Mouse (Mus musculus) neural tube, embryonic 14.5 days (tissue): ENCODE results near the gene Plekha3. TPM values are rescaled to one million over a fixed set of nuclear protein-coding genes. Genes with fewer than 3 reads are reported as not detected.

Experiments used
- ATAC-seq: fragments of 200-750 bp; cut with Nextera tagmentation; 2 replicates; pipeline ENCODE4 v1.8.0; 2017; ENCODE audit warnings: low read depth, mild to moderate bottlenecking, moderate TSS enrichment, moderate library complexity
- H3K27ac ChIP-seq: fragments of 300-500 bp; sonication (generic); 2 replicates; pipeline ENCODE4 v1.5.1; 2014; ENCODE audit warnings: low read depth, mild to moderate bottlenecking, control low read depth, low read length, moderate library complexity, mixed read lengths
- H3K27me3 ChIP-seq: fragments of 300-500 bp; sonication (generic); 2 replicates; pipeline ENCODE4 v1.6.1; 2014; ENCODE audit warnings: low read length; ENCODE audit not compliant: control insufficient read depth, insufficient read depth
- H3K36me3 ChIP-seq: fragments of 300-500 bp; sonication (generic); 2 replicates; pipeline ENCODE4 v1.6.1; 2014; ENCODE audit warnings: low read length, mixed read lengths; ENCODE audit not compliant: control insufficient read depth, insufficient read depth
- H3K4me1 ChIP-seq: fragments of 300-500 bp; sonication (generic); 2 replicates; pipeline ENCODE4 v1.6.1; 2014; ENCODE audit warnings: low read length; ENCODE audit not compliant: control insufficient read depth, insufficient read depth
- H3K4me2 ChIP-seq: fragments of 300-500 bp; sonication (generic); 2 replicates; pipeline ENCODE4 v1.6.1; 2014; ENCODE audit warnings: mild to moderate bottlenecking, low read depth, low read length, control low read depth
- H3K4me3 ChIP-seq: fragments of 300-500 bp; sonication (generic); 2 replicates; pipeline ENCODE4 v1.5.1; 2014; ENCODE audit warnings: low read depth, low read length, control low read depth, mixed read lengths
- H3K9ac ChIP-seq: fragments of 300-500 bp; sonication (generic); replicated peaks from 2 replicates; pipeline ENCODE4 v1.6.1; 2014; ENCODE audit warnings: low read depth, mild to moderate bottlenecking, control low read depth, low read length, mixed read lengths
- H3K9me3 ChIP-seq: fragments of 300-500 bp; sonication (generic); 2 replicates; pipeline ENCODE4 v1.6.1; 2016; ENCODE audit warnings: low read length; ENCODE audit not compliant: control insufficient read depth
- WGBS: fragments of 180-500 bp; shearing (Covaris S2); extraction: QIAGEN DNeasy Blood & Tissue Kit; methylation state at CpG from one replicate; pipeline ENCODE4 v1.1.7; 2014; 5-methylcytosine and 5-hydroxymethylcytosine counted together
- polyA plus RNA-seq: library from polyadenylated mRNA; unstranded; fragments of >200 nt; fragmentation: Nextera tagmentation; extraction: Ambion mirVana; gene quantifications from 2 replicates; pipeline ENCODE4 v1.2.1, GENCODE M21; 2014

Gene Plekha3
- polyA plus RNA-seq, 1 experiment from 2014 or later: 11.4 TPM

DNA sequence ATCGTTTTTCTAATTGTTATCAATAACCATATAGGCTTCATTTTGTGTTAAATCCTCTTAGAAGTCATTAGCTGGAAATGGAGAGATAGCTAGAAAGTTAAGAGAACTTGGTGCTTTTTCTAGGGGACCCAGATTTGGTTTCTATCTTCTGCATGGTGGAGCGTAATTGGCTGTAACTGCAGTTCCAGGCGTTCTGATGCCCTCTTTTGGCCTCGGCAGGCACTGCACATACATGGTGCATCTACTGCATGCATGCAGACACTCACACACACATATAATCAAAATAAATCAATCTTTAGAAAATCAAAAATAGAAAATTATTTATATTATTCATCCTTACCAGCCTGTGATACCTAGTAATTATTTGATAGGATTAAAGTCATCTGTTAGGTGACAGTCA, 22.0 kb upstream of the Plekha3 start:
- Histone ChIP-seq H3K4me2 (no peak overlapping the region), H3K9me3 (no peaks in the 10 kb centered on the region), H3K4me1 (peaks cover 3% of the 10 kb centered on the region; the same call in 1 of the 2 replicates), H3K9ac (no peak overlapping the region), H3K27ac (no peak overlapping the region), H3K36me3 (no peaks in the 10 kb centered on the region), H3K27me3 (no peaks in the 10 kb centered on the region), H3K4me3 (no peak overlapping the region)
- ATAC-seq: no peak
- 98% methylated on average over 4 of the region's 4 CpGs for WGBS

DNA sequence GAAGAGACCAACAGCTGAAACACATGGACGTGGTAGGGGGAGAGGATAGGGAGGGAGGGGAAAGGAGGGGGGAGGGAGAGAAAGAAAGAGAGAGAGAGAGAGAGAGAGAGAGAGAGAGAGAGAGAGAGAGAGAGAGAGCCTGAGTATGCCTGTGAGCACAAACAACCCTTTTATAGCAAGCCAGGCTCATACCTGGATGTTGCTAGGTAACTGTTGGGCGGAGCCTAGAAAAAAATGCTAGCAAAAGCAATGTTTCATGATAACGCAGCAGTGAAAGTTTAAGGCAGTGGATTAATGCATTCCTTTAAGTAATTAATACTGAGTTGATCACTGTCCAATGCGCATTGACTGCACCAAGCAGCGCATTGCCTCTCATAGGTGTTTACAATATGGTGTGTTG, 20.4 kb upstream of the Plekha3 start:
- H3K9ac ChIP-seq: no peak overlapping the region
- no peak overlapping the region for H3K4me2 ChIP-seq
- H3K27ac ChIP-seq: no peak overlapping the region
- H3K4me1 ChIP-seq: no peaks in the 10 kb centered on the region
- H3K27me3 ChIP-seq: no peaks in the 10 kb centered on the region
- 83% methylated on average over 5 of the region's 5 CpGs for WGBS
- no peaks in the 10 kb centered on the region for H3K9me3 ChIP-seq
- ATAC-seq: no peak
- H3K4me3 ChIP-seq: no peak overlapping the region
- no peaks in the 10 kb centered on the region for H3K36me3 ChIP-seq

DNA sequence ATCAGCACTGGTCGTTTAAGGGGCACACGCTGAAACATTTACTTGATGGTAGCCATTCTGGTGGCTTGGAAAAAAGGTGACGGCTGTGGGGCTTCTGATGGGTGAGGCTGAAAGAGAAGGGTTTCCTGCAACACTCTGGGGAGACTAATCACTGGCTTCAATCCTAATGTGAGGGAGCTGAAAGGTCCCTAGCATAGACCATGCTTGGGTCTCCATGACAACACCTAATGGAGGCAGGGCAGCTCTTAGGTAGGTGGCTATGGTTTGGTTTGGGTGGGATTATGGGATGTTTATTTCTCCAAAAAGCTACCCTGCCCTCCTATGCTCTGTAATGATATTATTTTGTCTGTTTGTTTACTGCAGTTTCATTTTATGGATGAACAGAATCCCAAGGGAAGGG, 19.6 kb upstream of the Plekha3 start:
- H3K9ac ChIP-seq: no peak overlapping the region
- no peak overlapping the region for H3K27ac ChIP-seq
- no peaks in the 10 kb centered on the region for H3K27me3 ChIP-seq
- H3K36me3 ChIP-seq: no peaks in the 10 kb centered on the region
- WGBS: 86% methylated on average over 3 of the region's 3 CpGs
- H3K4me1 ChIP-seq: no peaks in the 10 kb centered on the region
- no peak overlapping the region for H3K4me2 ChIP-seq
- no peaks in the 10 kb centered on the region for H3K9me3 ChIP-seq
- H3K4me3 ChIP-seq: no peak overlapping the region
- no peak for ATAC-seq

DNA sequence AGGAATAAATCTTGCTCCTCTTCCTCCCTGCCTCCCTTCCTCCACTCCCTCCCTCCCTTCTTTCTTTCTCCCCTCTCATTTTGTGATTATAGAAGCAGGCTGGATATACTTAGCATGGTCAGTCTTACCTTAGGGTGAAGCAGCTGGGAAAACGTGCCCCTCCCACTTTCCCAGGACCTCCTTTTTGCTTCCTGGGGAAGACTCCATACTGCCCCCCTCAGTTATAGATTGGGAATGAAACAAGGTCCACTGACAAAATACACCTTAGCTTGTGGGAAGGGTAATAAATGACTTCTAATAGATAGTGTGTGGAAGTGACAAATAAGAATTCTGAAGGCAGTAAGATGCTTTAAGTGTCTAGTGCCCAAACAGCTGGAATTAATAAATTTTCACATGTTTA, 19.1 kb upstream of the Plekha3 start:
- H3K9me3 ChIP-seq: no peaks in the 10 kb centered on the region
- H3K4me3 ChIP-seq: no peak overlapping the region
- 11% methylated on average over 1 of the region's 1 CpGs for WGBS
- no peaks in the 10 kb centered on the region for H3K27me3 ChIP-seq
- H3K27ac ChIP-seq: no peak overlapping the region
- H3K9ac ChIP-seq: no peak overlapping the region
- H3K4me1 ChIP-seq: no peaks in the 10 kb centered on the region
- no peak for ATAC-seq
- no peaks in the 10 kb centered on the region for H3K36me3 ChIP-seq
- no peak overlapping the region for H3K4me2 ChIP-seq

DNA sequence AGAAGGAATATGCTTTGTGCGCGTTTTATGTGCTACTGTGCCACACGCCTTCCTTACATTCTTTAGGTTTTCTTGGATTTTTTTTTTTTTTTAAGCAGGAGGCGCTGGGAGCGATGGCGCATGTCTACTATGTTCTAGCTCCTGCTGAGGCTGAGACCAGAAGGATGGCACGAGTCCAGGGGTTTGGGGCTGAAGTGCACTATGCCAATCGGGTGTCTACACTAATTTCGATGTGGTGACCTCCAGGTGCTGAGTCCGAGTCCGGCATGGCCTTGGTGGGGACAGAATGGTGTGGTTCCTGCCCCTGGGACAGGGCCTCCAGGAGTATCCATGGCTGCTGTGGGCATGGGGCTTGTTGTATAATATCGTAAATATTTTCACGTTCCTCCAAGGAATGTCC, 16.5 kb upstream of the Plekha3 start:
- Histone ChIP-seq H3K4me2 (no peak overlapping the region), H3K27me3 (no peaks in the 10 kb centered on the region), H3K4me3 (no peak overlapping the region), H3K4me1 (no peaks in the 10 kb centered on the region), H3K9me3 (no peaks in the 10 kb centered on the region), H3K27ac (no peak overlapping the region), H3K36me3 (no peaks in the 10 kb centered on the region), H3K9ac (no peak overlapping the region)
- no peak for ATAC-seq
- WGBS: 83% methylated on average over 13 of the region's 13 CpGs

DNA sequence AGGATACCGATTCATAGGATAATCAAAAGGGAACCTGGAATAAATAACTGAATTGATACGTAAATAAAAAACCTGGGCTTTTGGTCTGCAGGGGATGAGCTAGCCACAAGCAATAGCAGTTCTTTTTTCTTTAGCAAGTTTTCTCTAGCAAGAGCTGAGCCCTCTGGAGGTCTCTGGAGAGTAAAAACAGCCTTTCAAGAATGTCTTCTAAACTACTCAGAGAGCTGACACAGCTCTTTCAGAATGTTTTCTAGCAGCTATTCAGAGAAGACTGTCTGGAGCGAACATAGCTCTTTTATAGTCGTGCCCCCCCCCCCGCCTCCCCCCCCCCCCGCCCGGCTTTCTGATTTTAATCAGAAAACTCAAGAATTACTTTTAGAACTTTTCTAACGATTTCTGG, 15.7 kb upstream of the Plekha3 start:
- ATAC-seq: no peak
- Histone ChIP-seq H3K36me3 (no peaks in the 10 kb centered on the region; the same call in 1 of the 2 replicates), H3K4me3 (no peak overlapping the region), H3K27me3 (no peaks in the 10 kb centered on the region), H3K27ac (no peak overlapping the region), H3K4me2 (no peak overlapping the region), H3K4me1 (no peaks in the 10 kb centered on the region), H3K9ac (no peak overlapping the region), H3K9me3 (no peaks in the 10 kb centered on the region)
- WGBS: 56% methylated on average over 6 of the region's 8 CpGs

DNA sequence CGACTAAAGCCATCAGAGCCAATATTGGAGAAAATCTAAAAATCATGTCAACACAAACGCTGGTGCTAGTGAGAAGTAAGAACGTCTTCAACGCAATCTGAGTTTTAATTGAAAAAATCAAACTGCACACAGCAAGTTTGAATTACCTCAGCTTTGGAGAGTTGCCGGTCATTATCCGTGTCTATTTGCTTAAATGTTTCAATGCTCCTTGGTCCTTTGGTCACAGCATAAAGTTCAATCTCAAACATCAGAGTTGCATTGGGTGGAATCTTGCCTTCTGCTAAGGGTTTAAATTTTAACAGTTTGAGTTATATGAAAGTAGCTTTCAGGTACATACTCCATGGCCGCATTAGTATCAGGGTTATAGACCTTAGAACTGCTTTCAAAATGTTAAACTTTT, 9.6 kb upstream of the Plekha3 start:
- H3K4me3 ChIP-seq: no peak overlapping the region
- WGBS: 95% methylated on average over 7 of the region's 7 CpGs

DNA sequence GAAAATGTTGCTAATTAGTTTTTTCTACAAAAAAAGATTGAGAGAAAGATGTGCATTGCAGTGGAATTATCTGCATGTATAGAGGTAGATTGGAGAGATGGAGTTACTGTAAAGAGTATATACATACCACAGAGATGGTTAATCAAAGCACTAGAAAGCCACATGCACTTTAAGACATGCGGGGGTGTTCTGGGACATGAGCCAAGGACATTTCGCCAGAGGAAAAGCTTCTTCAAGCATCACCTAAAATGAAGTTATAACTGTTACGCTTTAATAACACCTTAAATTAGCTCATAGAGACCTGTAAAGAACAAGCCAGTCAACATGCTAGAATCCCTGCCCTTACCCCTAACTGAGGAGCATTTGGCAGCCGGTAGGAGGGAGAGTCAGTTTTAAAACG, 7.9 kb upstream of the Plekha3 start:
- H3K9me3 ChIP-seq: no peaks in the 10 kb centered on the region
- H3K4me1 ChIP-seq: 0 out of 2 replicates have a peak, but pooled peaks cover 4% of the 10 kb centered on the region
- no peak overlapping the region for H3K4me2 ChIP-seq
- peaks cover 5% of the 10 kb centered on the region; the same call in 1 of the 2 replicates for H3K36me3 ChIP-seq
- H3K9ac ChIP-seq: no peak overlapping the region
- H3K4me3 ChIP-seq: no peak overlapping the region
- WGBS: 85% methylated on average over 5 of the region's 5 CpGs
- no peaks in the 10 kb centered on the region for H3K27me3 ChIP-seq
- ATAC-seq: no peak
- no peak overlapping the region for H3K27ac ChIP-seq

More for the DNA sequence above, 9.6 kb upstream of the Plekha3 start:
- Histone ChIP-seq H3K4me2 (no peak overlapping the region), H3K9ac (no peak overlapping the region), H3K4me1 (no peaks in the 10 kb centered on the region), H3K36me3 (peaks cover 5% of the 10 kb centered on the region; the same call in 1 of the 2 replicates), H3K27me3 (no peaks in the 10 kb centered on the region), H3K9me3 (no peaks in the 10 kb centered on the region), H3K27ac (no peak overlapping the region)
- no peak for ATAC-seq

DNA sequence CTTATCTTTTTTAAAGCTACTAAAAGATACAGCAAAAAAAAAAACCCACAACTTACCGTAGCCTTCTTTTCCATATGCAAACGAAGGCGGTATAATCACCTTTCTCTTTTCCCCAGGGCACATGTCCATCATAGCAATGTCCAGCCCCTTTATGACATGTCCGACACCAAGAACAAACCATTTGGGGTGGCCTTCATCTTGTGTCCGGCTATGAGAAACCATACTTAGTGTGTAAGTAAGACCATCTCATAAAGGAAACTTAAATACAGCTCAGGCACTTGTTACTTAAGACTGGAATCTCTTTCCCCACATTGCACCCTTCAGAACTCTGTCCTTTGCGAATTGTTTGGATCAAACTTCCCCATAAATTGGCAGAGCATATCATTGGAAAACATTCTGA, 3.4 kb upstream of the Plekha3 start:
- H3K36me3 ChIP-seq: no peaks in the 10 kb centered on the region
- WGBS: 86% methylated on average over 6 of the region's 6 CpGs
- H3K4me1 ChIP-seq: peaks cover 17% of the 10 kb centered on the region
- no peaks in the 10 kb centered on the region for H3K9me3 ChIP-seq
- no peak overlapping the region; the same call in 1 of the 2 replicates for H3K9ac ChIP-seq
- H3K4me2 ChIP-seq: peak overlapping the region; percentile 81
- H3K4me3 ChIP-seq: peak overlapping the region; percentile 40
- no peaks in the 10 kb centered on the region for H3K27me3 ChIP-seq
- no peak for ATAC-seq
- H3K27ac ChIP-seq: no peak overlapping the region
